Mouse (Mus musculus): ENCODE results near the gene Abcf1.
A peak's percentile ranks its signal among the peaks of the same experiment; 100 is the strongest.
"Not testable (repeated sequence)": the region's sequence is repeated elsewhere in the genome, so short reads cannot be mapped to it uniquely, and the experiment has no call there.

Abcf1 gene

DNA sequence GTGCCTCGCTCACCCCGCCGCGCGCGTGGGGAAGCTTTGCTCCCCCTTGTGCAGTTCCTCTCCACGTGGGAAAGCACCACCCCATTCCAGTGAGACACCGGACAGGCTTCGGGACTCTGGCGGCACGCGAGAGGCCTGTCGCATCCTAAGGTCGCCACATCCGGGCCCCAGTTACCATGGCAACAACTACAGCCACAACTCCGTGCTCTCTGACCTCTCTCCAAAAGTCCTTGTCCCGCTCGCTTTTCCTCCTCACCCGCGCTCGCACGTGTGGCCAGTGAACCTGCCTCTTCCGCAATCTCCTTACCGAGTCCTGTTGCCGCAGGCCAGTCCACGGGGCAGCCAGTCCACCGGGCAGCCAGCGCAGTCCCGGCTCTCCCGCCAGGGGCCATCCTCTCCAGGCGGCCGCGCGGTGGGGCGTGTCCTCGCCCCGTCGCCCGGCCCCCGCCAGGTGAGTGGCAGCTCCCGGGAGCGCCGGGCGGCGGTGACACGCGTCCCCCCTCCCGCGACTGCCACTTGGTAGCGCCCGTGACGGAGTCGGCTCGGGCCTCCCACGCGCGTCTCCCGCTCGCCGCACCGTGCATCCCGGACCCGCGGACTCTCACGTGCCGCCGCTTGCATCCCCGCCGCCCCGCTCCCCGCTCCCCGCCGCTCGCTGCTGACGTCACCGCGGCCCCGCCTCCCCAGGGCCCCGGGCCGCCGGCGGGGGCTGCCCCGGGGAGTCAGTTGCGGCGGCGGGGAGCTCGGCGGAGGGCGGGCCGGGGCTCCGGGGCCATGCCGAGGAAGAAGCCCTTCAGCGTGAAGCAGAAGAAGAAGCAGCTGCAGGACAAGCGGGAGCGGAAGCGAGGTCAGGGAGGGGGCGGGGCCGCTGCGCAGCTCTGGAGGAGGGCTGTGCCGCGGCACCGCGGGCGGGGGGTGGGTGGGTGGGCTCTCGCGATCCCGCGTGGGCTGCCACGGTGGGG is 10.1 kb upstream of the Abcf1 start, which contains the start of the genes Gnl1 and Prr3:
Gene Gnl1, plus strand, starts transcription at position 451 of the 962 bp plus-strand sequence.
Gene Prr3, minus strand, starts transcription at position 836 of the 962 bp plus-strand sequence.
- DNase-seq (ENCODE audit: low spot score in 2 of 2), result peak; percentile 86 to 87

GRCm38 (mm10) chr17:35978811-35979400 is 9.3 kb upstream of the Abcf1 start:
- no peak for DNase-seq (ENCODE audit: low spot score in 2 of 2)

DNA sequence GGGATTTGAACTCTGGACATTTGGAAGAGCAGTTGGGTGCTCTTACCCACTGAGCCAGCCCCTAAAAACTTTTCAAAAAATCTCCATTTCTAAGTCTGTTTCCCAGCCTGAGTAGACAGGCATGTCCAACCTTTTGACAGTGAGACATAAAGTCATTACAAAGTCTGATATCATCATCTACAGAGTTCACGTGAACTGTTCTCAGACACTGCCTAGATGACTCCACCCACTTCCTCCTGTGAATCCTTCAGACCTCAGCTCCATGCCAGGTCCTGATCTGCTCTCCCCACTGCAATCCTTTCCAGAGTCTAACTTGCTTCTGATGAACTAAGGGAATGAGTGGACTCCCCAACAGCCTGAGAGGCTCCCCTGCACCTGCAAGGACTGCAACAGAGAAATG is 2.6 kb upstream of the Abcf1 start:
- DNase-seq (ENCODE audit: low spot score in 2 of 2), result no peak

- no peak for DNase-seq (ENCODE audit: low spot score in 2 of 2)
Observed at GRCm38 (mm10) chr17:35967621-35968020, 1.9 kb downstream of the Abcf1 start.

GRCm38 (mm10) chr17:35963279-35963678 is 6.3 kb downstream of the Abcf1 start:
- DNase-seq (ENCODE audit: low spot score in 2 of 2), result no peak

GRCm38 (mm10) chr17:35958533-35959223 is 10.9 kb downstream of the Abcf1 start:
- DNase-seq (ENCODE audit: low spot score in 2 of 2), result no peak

- DNase-seq (ENCODE audit: low spot score in 2 of 2), result no peak
Observed at GRCm38 (mm10) chr17:35954665-35955064, 14.9 kb downstream of the Abcf1 start.

DNA sequence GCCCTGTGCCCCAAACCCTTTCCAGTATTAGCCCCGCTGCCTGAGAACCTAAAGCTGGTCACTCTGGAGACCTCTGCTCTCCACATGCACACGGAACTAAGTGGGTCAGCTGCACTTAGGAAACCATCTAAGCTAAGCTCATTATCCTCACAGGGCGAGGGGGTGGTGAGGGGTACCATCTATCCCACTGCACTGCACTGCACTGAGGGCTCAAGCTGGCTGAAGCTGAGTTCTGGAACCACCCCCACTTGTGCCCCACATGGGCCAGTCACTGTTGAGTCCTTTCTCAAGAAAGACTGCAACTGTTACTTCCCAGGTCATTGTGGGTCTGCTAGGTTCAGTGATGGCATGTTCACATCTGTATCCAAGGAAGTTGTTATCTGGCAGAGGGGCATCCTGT is 17.0 kb downstream of the Abcf1 start:
- DNase-seq (ENCODE audit: low spot score in 2 of 2), result not testable (repeated sequence)

GRCm38 (mm10) chr17:35950946-35951345 is 18.6 kb downstream of the Abcf1 start:
- DNase-seq (ENCODE audit: low spot score in 2 of 2), result not testable (repeated sequence)

GRCm38 (mm10) chr17:35939941-35940340 is 29.6 kb downstream of the Abcf1 start:
- DNase-seq (ENCODE audit: low spot score in 2 of 2), result no peak

DNA sequence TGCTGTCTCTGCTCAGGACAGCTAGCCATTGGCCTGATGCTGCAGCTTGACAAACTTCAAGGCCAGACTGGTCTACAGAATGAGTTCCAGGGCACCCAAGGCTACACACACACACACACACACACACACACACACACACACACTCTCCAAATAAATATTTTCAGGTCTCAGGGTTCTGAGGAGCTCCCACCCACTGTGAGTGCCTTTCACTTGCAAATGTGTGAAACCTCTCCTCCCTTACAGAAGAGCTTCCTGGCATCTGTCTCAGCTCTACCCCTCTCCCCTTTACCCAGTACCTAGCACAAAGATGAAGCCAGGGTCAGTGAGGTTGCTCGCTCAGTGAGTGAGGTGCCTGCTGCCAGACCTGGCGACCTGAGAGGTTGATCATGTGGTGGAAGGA is 30.5 kb downstream of the Abcf1 start:
- DNase-seq (ENCODE audit: low spot score in 2 of 2), result no peak

- DNase-seq (ENCODE audit: low spot score in 2 of 2), result peak; percentile 39 to 51
Observed at GRCm38 (mm10) chr17:35937700-35938348, 31.7 kb downstream of the Abcf1 start.

DNA sequence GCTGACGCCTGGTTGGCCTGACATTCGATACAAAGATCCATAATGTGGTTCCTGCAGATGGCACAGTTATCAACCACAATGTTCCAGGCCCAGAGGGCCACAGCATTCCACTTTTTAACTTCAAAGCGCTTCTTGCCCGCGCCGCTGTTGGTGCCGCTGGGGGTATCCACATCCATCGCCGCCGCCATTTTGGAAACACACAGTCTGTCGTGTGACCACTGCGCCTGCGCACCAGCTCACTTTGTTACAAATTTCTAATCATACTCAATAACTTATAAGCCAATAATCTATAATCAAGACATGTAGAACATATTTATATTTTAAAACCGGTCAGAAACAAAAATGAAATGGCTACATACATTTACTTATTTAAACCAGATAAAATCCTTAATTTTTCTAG is 33.8 kb downstream of the Abcf1 start:
- not testable (repeated sequence) for DNase-seq (ENCODE audit: low spot score in 2 of 2)

DNA sequence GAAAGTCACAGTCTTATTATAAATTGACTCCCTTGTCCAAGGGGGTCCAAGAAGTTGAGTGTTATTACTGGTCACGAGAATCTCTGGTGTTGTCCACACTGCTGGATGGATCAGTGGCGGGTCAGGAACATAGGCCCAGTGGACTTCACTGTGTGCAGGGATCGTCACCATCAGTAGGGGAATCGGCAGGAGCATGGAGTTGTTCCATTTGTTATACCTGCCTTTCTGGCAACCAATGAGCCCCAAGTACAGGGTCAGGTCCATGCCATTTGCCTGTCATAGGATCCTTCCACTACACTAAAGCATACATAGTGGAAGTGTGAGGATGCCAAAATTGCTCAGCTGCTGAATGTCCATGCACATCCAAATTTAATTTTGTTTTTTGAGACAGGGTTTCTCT is 37.0 kb downstream of the Abcf1 start:
- no peak for DNase-seq (ENCODE audit: low spot score in 2 of 2)

GRCm38 (mm10) chr17:35930627-35931026 is 38.9 kb downstream of the Abcf1 start:
- no peak for DNase-seq (ENCODE audit: low spot score in 2 of 2)

DNA sequence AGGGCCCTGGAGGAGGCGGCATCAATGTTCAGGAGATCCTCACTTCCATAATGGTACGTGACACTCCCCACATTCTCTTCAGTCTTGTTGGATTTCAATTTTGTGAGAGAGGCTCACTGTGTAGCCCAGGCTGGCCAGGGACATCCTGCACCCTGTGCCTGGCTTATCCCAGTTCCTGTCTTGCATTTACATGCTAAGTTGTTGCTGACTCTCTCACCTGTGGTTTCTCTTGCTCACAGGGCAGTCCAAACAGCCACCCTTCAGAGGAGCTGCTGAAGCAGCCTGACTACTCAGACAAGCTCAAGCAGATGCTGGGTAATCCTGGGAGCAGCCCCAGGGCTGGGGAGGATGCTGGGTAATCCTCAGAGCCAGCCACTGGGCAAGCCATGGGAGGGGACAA is 40.0 kb downstream of the Abcf1 start:
- no peak for DNase-seq (ENCODE audit: low spot score in 2 of 2)

DNA sequence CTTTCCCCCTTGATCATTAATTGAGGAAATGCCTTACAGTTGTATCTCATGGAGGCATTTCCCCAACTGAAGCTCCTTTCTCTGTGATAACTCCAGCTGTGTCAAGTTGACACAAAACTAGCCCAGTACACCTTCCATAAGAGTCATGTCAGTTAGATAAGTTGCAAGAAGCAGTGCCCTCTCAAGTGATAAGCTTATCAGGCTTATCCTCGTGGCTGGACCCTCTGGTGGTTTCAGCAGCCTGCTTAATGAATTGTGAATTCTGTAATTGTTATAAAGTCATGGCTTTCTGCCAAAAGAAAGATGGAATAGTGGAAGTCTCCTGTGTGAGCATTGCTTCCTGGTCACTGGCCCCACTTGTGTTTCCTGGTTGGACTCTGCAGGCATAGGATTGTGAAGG is 42.1 kb downstream of the Abcf1 start:
- DNase-seq (ENCODE audit: low spot score in 2 of 2), result no peak

DNA sequence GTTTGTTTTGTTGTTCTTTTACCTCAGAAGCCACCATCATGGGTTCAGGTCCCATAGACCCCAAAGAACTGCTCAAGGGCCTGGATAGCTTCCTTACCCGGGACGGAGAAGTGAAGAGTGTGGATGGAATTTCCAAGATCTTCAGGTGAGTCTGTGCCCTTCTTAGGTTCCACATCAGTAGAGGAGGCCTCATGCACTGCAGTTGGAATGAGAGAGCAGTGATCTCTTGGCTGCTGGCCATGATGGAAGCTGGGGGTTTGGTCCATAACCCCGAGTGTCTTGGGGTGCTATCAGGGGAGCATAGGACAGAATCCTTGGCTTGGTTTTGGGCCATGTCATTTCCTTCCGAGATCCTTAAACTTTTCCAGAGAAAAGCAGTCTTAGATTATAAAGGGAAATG is 46.3 kb downstream of the Abcf1 start:
- no peak for DNase-seq (ENCODE audit: low spot score in 2 of 2)

- no peak for DNase-seq (ENCODE audit: low spot score in 2 of 2)
Observed at GRCm38 (mm10) chr17:35922566-35922965, 47.0 kb downstream of the Abcf1 start.

DNA sequence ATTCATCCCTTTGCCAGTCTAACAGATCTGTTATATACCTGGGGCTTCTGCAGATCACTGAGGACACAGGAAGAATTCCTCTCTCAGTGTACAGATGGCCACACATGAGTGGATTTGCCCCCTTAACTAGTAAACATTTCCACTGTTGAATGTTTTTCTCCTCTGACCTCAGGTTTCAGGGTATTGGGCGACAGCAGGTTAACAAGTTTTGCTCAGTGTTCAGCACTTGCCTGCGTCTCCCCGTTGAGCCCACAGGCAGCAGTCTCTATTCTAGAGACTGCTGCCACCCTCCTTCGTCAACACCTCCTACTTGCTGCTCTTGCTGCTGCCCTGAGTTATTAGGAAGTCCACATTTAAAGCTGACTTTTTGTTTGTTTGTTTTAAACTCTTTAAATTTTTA is 47.9 kb downstream of the Abcf1 start:
- DNase-seq (ENCODE audit: low spot score in 2 of 2), result no peak

GRCm38 (mm10) chr17:35920862-35921562 is 48.5 kb downstream of the Abcf1 start:
- peak in 1 of 2 experiments; percentile 46 for DNase-seq (ENCODE audit: low spot score in 2 of 2)

Measured in spleen, postnatal 36 days (tissue).